Mouse (Mus musculus): ENCODE data around the gene Ulk4.

DNA sequence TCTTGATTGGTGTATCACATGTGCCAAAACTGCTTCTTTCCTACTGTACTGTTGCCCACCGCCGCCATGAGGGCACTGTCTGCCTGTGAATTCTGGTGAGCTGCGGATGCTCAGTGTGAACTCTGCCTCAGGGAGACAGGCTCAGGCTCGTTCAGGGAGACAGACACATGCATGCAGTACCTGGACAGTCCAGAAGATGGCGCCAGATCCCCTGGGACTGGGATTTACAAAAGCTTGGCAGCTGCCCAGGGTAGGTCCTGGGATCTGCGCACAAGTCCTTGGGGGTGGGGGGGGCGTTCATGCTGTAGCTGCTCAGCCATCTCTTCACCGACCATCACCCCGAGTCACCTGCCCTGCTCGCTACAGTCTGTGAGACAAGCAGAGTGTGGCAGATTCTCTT is 168.9 kb downstream of the Ulk4 start:
- peak; percentile 95 for TF ChIP-seq CTCF (IDR thresholded peaks at IDR 0.05; ENCODE audit: low read depth)
- no peak for TF ChIP-seq EP300 (IDR thresholded peaks at IDR 0.05; ENCODE audit: low read depth)

Measured in liver, postnatal 0 days (tissue).